Mouse (Mus musculus): Measurements from ENCODE around the gene Magea10. TPM values are rescaled to one million over a fixed set of nuclear protein-coding genes. Genes with fewer than 3 reads are reported as not detected.

Gene Magea10
- not detected in 2 replicates for polyA plus RNA-seq (2015; fragmentation: Nextera tagmentation; extraction: Ambion mirVana)

- H3K9me3 ChIP-seq, result no peaks in the 10 kb centered on the region
- H3K9ac ChIP-seq, result no peak within 1 kb of the TSS
- no peak within 1 kb of the TSS for H3K4me2 ChIP-seq
- no peak within 1 kb of the TSS for H3K27ac ChIP-seq
- H3K27me3 ChIP-seq, result no peaks in the 10 kb centered on the region
- ATAC-seq (ENCODE audit: borderline replicate concordance, extremely low read depth, low FRiP score, low TSS enrichment), result no peak
- no peak within 1 kb of the TSS for H3K4me3 ChIP-seq
- 86% methylated on average over 6 of the region's 6 CpGs for WGBS
- no peaks in the 10 kb centered on the region for H3K4me1 ChIP-seq
- H3K36me3 ChIP-seq, result no peaks in the 10 kb centered on the region
Observed at GRCm38 (mm10) chrX:72386758-72387157, at the start of gene Magea10. TSS of gene Magea10 (minus strand) at chrX:72386858.

GRCm38 (mm10) chrX:72381972-72382371 lies 4.7 kb downstream of the Magea10 start:
- Histone ChIP-seq H3K27me3 (no peaks in the 10 kb centered on the region), H3K9ac (no peak overlapping the region), H3K9me3 (no peaks in the 10 kb centered on the region), H3K4me1 (no peaks in the 10 kb centered on the region), H3K36me3 (no peaks in the 10 kb centered on the region), H3K4me3 (no peak overlapping the region), H3K4me2 (no peak overlapping the region), H3K27ac (no peak overlapping the region)
- ATAC-seq (ENCODE audit: borderline replicate concordance, extremely low read depth, low FRiP score, low TSS enrichment), result no peak
- WGBS, result 72% methylated on average over 1 of the region's 1 CpGs

Other genes with a start within 250 kb of the Magea10 start
- not detected in 2 replicates for gene Magea4, start 164.8 kb downstream of the Magea10 start, polyA plus RNA-seq (2015; fragmentation: Nextera tagmentation; extraction: Ambion mirVana)
- gene Gabre, start 112.1 kb downstream of the Magea10 start, polyA plus RNA-seq (2015; fragmentation: Nextera tagmentation; extraction: Ambion mirVana), result 3.2 and 3.6 TPM in 2 replicates